Mouse (Mus musculus): Measurements from ENCODE around the gene Snai1.

The Snai1 gene

DNA sequence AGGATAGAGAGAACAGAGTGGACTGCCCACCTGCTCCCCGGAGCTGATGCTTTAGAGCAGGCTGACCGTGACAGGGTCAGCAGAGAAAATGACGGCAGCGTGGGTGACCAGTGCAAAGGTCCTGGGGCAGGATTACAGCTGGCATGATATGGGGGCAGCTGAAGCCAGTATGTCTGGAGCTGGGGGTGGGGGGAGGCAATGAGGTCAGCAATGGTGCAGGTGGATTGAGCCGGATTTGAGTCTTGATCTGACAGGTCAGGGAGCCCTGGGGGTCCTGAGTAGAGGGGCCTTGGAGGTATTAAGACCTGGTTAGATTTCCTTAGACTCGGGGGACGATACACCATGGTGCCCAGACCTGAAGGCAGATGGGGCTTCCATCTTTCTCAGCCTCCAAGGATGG, 37.6 kb downstream of the Snai1 start:
- TF ChIP-seq POU5F1 (IDR thresholded peaks at IDR 0.05; ENCODE audit: borderline replicate concordance, low read length) (no peak), CTCF (conservative IDR thresholded peaks at IDR 0.05; ENCODE audit: low read length) (no peak), NANOG (IDR thresholded peaks at IDR 0.05; ENCODE audit: borderline replicate concordance, low read length) (no peak)
- Histone ChIP-seq H3K36me3 (ENCODE audit: insufficient read depth, low read length) (no peaks in the 10 kb centered on the region), H3K4me3 (replicated peaks; ENCODE audit: low read length) (no peak overlapping the region), H3K27me3 (ENCODE audit: insufficient read depth, low read length) (peaks cover 48% of the 10 kb centered on the region), H3K4me1 (replicated peaks; ENCODE audit: low read depth, low read length) (peaks cover 42% of the 10 kb centered on the region), H3K9me3 (ENCODE audit: low read length) (no peaks in the 10 kb centered on the region)

DNA sequence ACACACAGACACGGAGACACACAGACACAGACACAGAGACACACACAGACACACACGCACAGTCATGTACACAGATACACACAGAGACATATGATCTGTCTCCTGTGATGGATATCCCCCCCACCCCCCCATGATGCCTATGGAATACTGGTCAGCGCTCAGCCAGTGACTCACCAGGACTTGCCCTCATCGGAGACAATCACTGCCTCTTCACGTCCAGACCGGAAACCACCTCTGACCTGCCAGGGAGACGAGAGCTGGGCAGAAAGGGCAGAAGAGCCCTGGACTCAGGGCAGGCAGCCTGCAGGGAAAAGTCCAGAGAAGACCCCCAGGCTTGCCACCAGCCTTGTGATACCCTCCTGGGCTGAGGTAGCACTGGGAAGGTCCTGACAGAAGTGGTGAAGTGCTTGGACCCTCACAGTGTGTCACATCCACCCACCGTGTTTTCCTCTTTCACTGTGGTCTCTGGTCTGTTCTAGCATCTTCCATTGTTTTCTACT, 38.2 kb downstream of the Snai1 start:
- TF ChIP-seq NANOG (IDR thresholded peaks at IDR 0.05; ENCODE audit: borderline replicate concordance, low read length), result no peak
- TF ChIP-seq POU5F1 (IDR thresholded peaks at IDR 0.05; ENCODE audit: borderline replicate concordance, low read length), result no peak
- no peak for TF ChIP-seq CTCF (conservative IDR thresholded peaks at IDR 0.05; ENCODE audit: low read length)
- Histone ChIP-seq H3K27me3 (ENCODE audit: insufficient read depth, low read length) (peaks cover 46% of the 10 kb centered on the region), H3K9me3 (ENCODE audit: low read length) (no peaks in the 10 kb centered on the region), H3K4me1 (replicated peaks; ENCODE audit: low read depth, low read length) (peaks cover 36% of the 10 kb centered on the region), H3K4me3 (replicated peaks; ENCODE audit: low read length) (no peak overlapping the region), H3K36me3 (ENCODE audit: insufficient read depth, low read length) (no peaks in the 10 kb centered on the region)

DNA sequence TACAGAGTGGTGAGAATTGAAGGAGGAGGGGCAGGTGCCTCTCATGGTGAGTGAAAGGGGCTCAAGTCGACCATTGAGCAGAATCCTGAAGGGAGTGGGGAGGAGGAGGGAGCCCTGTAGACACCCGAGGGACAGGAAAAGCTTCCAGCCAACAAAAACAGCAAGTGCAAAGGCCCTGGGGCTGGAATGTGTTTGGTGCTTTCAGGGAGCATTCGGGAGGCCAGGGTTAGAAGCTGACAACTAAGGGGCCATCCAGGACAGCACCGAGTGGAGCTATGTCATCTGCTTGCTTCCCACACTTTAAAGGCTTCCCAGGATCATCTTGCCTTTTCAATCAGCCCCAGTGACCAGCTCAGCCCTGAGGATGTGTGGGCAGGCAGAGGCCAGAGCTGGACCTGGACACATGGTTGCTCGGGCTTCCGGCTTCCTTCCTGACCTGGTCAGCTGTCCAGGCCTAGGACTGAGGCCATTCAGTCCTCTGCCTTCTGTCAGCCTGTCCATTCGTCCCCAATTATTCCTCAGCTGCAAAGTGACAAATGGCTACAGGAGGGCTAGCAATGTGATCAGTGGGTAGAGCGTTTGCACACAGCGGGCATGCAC, 39.3 kb downstream of the Snai1 start:
- peaks cover 36% of the 10 kb centered on the region for H3K4me1 ChIP-seq (replicated peaks; ENCODE audit: low read depth, low read length)
- peaks cover 48% of the 10 kb centered on the region for H3K27me3 ChIP-seq (ENCODE audit: insufficient read depth, low read length)
- TF ChIP-seq NANOG (IDR thresholded peaks at IDR 0.05; ENCODE audit: borderline replicate concordance, low read length), result no peak
- no peak for TF ChIP-seq CTCF (conservative IDR thresholded peaks at IDR 0.05; ENCODE audit: low read length)
- no peak for TF ChIP-seq POU5F1 (IDR thresholded peaks at IDR 0.05; ENCODE audit: borderline replicate concordance, low read length)
- H3K4me3 ChIP-seq (replicated peaks; ENCODE audit: low read length), result no peak overlapping the region
- no peaks in the 10 kb centered on the region for H3K36me3 ChIP-seq (ENCODE audit: insufficient read depth, low read length)
- no peaks in the 10 kb centered on the region for H3K9me3 ChIP-seq (ENCODE audit: low read length)

DNA sequence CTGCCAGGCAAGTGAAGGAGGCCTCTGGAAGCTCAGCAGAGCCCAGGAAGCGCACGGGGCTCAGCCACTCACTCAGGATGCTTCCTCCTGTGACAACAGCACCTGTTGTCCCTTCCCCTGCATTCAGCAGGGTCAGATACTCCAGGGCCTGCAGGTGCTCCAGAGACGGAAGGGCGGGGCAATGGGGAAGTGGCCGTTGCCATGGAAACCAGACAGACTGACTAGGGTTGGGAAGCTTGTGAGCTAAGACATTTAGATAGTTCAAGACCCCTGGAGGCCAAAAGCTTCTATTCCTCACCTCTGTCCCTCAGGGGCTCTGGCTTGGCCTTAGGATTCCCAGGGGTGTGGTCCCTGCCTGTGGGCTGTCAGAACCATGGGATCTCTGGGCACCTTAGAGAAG, 40.5 kb downstream of the Snai1 start:
- H3K36me3 ChIP-seq (ENCODE audit: insufficient read depth, low read length), result no peaks in the 10 kb centered on the region
- H3K4me1 ChIP-seq (replicated peaks; ENCODE audit: low read depth, low read length), result peaks cover 49% of the 10 kb centered on the region
- H3K9me3 ChIP-seq (ENCODE audit: low read length), result no peaks in the 10 kb centered on the region
- TF ChIP-seq POU5F1 (IDR thresholded peaks at IDR 0.05; ENCODE audit: borderline replicate concordance, low read length), result no peak
- no peak for TF ChIP-seq NANOG (IDR thresholded peaks at IDR 0.05; ENCODE audit: borderline replicate concordance, low read length)
- TF ChIP-seq CTCF (conservative IDR thresholded peaks at IDR 0.05; ENCODE audit: low read length), result no peak
- peaks cover 52% of the 10 kb centered on the region for H3K27me3 ChIP-seq (ENCODE audit: insufficient read depth, low read length)
- H3K4me3 ChIP-seq (replicated peaks; ENCODE audit: low read length), result peak overlapping the region; percentile 57

DNA sequence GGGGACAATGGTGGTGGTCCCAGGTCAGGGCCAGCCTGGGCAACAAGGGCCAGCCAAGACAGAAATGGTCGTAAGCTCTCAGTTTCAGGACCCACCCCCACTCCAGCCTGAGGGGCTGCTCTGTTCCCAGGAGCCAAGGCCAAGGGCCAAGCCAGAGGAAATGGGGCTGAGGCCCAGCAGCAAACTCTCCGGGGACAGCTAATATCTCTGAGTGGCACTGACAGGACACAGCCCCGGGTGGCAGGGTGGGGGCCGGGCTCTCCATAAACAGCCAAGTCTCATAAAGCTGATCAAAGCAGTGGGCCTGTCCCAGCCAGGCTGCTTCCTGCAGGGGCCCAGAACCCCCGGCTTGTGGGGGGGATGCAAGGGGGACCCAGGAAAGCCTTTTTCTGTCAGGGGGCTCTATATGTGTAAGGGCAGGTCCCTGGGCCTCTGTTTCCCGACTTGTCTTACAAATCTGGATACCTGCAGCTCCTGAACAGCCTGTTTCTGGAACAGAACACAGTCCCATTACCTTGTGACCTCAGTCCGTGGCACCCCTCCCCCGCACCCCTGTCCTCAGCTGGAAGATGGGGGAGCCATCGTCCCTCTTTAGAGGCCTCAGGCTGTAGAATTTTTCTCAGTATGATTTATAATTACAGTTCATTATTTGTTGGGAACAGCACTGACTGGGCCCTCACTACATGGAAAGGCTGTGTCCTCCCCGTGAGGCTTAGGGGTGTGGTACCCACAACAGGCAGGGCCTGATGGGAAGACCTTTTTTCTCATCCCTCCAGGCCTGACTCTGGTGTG, 45.4 kb downstream of the Snai1 start:
- H3K36me3 ChIP-seq (ENCODE audit: insufficient read depth, low read length), result no peaks in the 10 kb centered on the region
- peaks cover 43% of the 10 kb centered on the region for H3K27me3 ChIP-seq (ENCODE audit: insufficient read depth, low read length)
- no peaks in the 10 kb centered on the region for H3K9me3 ChIP-seq (ENCODE audit: low read length)
- no peak overlapping the region; the same call in 1 of the 2 replicates for H3K4me3 ChIP-seq (replicated peaks; ENCODE audit: low read length)
- peaks cover 72% of the 10 kb centered on the region for H3K4me1 ChIP-seq (replicated peaks; ENCODE audit: low read depth, low read length)
- TF ChIP-seq NANOG (IDR thresholded peaks at IDR 0.05; ENCODE audit: borderline replicate concordance, low read length), result no peak
- TF ChIP-seq CTCF (conservative IDR thresholded peaks at IDR 0.05; ENCODE audit: low read length), result no peak
- TF ChIP-seq POU5F1 (IDR thresholded peaks at IDR 0.05; ENCODE audit: borderline replicate concordance, low read length), result no peak

DNA sequence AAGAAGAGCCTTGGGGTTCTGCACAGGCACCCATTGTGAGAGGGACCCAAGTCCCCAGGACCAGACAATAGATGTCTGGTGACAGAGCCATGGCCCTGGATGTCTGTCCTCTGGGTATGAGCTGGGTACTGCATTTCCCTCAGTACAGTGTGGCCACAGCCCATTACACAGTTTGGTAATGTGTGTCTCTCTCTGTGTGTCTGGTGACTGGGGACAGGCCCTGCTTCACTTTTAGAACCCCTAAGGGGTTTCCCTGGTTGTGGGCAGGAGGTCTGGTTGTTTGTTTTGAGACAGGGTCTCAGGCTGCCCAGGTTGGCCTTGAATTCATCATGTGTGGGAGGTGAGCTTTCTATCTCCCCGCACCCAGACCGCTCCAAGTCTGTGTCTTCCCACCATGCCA, 47.3 kb downstream of the Snai1 start:
- TF ChIP-seq CTCF (conservative IDR thresholded peaks at IDR 0.05; ENCODE audit: low read length) (no peak), NANOG (IDR thresholded peaks at IDR 0.05; ENCODE audit: borderline replicate concordance, low read length) (no peak), POU5F1 (IDR thresholded peaks at IDR 0.05; ENCODE audit: borderline replicate concordance, low read length) (no peak)
- no peaks in the 10 kb centered on the region for H3K9me3 ChIP-seq (ENCODE audit: low read length)
- H3K4me1 ChIP-seq (replicated peaks; ENCODE audit: low read depth, low read length), result peaks cover 78% of the 10 kb centered on the region
- no peaks in the 10 kb centered on the region for H3K36me3 ChIP-seq (ENCODE audit: insufficient read depth, low read length)
- peaks cover 58% of the 10 kb centered on the region for H3K27me3 ChIP-seq (ENCODE audit: insufficient read depth, low read length)
- no peak overlapping the region for H3K4me3 ChIP-seq (replicated peaks; ENCODE audit: low read length)

DNA sequence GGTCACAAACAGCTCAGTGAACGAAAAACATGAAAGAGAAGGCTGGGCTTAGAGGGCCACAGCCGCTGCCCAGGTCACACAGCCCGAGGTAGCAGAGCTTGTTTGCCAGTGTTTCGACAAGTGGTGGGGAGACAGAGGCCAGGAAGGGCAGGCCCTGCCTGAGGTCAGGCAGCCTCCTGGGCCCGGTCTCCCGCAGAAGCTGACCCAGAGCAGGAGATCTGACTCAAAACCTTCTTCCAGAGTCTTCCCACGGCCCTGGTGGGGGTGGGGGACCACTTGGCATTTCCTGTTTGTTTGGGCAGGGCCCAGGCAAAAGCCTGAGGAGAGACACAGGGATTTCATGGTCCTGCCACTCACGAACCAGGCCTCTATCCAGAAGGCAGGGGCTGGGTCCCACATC, 48.0 kb downstream of the Snai1 start:
- Histone ChIP-seq H3K4me1 (replicated peaks; ENCODE audit: low read depth, low read length) (peaks cover 83% of the 10 kb centered on the region), H3K27me3 (ENCODE audit: insufficient read depth, low read length) (peaks cover 61% of the 10 kb centered on the region), H3K9me3 (ENCODE audit: low read length) (no peaks in the 10 kb centered on the region), H3K36me3 (ENCODE audit: insufficient read depth, low read length) (no peaks in the 10 kb centered on the region), H3K4me3 (replicated peaks; ENCODE audit: low read length) (peak overlapping the region; percentile 14; the same call in 1 of the 2 replicates)
- TF ChIP-seq NANOG (IDR thresholded peaks at IDR 0.05; ENCODE audit: borderline replicate concordance, low read length), result no peak
- no peak for TF ChIP-seq CTCF (conservative IDR thresholded peaks at IDR 0.05; ENCODE audit: low read length)
- TF ChIP-seq POU5F1 (IDR thresholded peaks at IDR 0.05; ENCODE audit: borderline replicate concordance, low read length), result no peak

DNA sequence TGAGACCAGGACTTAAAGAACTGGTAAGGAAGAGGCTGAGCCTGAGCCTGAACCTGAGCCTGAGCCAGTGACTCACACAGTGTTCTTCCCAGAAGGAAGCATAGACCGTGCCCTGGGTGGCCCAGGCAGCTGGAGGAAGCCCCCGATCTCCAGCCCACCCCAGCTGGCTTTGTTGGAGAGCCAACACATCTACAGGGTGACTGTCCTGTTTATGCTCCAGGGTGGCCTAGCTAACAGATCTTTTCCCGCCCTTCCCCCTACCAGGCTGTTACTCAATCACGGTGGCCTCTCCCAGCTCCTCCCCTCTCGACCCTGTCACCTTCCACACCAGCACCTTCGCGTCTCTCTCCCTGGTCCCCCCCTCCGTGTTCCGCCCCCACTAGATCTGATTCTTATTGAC, 49.0 kb downstream of the Snai1 start:
- Histone ChIP-seq H3K9me3 (ENCODE audit: low read length) (no peaks in the 10 kb centered on the region), H3K4me1 (replicated peaks; ENCODE audit: low read depth, low read length) (peaks cover 82% of the 10 kb centered on the region), H3K36me3 (ENCODE audit: insufficient read depth, low read length) (no peaks in the 10 kb centered on the region), H3K4me3 (replicated peaks; ENCODE audit: low read length) (peak overlapping the region; percentile 20; the same call in 1 of the 2 replicates), H3K27me3 (ENCODE audit: insufficient read depth, low read length) (peaks cover 58% of the 10 kb centered on the region)
- TF ChIP-seq NANOG (IDR thresholded peaks at IDR 0.05; ENCODE audit: borderline replicate concordance, low read length) (no peak), POU5F1 (IDR thresholded peaks at IDR 0.05; ENCODE audit: borderline replicate concordance, low read length) (no peak), CTCF (conservative IDR thresholded peaks at IDR 0.05; ENCODE audit: low read length) (no peak)

Data from E14TG2a.4 (cell line).